Mouse (Mus musculus): ENCODE data around the gene Chia1. TPM values are rescaled to one million over a fixed set of nuclear protein-coding genes. Genes with fewer than 3 reads are reported as not detected.
"Not testable (repeated sequence)": the region's sequence is repeated elsewhere in the genome, so short reads cannot be mapped to it uniquely, and the experiment has no call there.

The Chia1 gene
- polyA plus RNA-seq (2017; shearing (Covaris generic)): not detected

GRCm38 (mm10) chr3:106112929-106113328 is at the start of gene Chia1:
Chia1 (plus strand) TSS chr3:106113229.
- ATAC-seq: no peak

- ATAC-seq: not testable (repeated sequence)
Measured at GRCm38 (mm10) chr3:106067707-106068106, 45.3 kb upstream of the Chia1 start.

- ATAC-seq: no peak
Measured at GRCm38 (mm10) chr3:106070994-106071393, 42.0 kb upstream of the Chia1 start.

- no peak for ATAC-seq
Measured at GRCm38 (mm10) chr3:106074824-106075223, 38.2 kb upstream of the Chia1 start.

- ATAC-seq: no peak
Measured at GRCm38 (mm10) chr3:106126999-106127398, 14.0 kb downstream of the Chia1 start.

GRCm38 (mm10) chr3:106128807-106129493 is 15.9 kb downstream of the Chia1 start:
- no peak for ATAC-seq

- no peak for ATAC-seq
Measured at GRCm38 (mm10) chr3:106131690-106132089, 18.7 kb downstream of the Chia1 start.

GRCm38 (mm10) chr3:106144081-106144480 is 31.1 kb downstream of the Chia1 start:
- ATAC-seq: no peak

- ATAC-seq: no peak
Measured at GRCm38 (mm10) chr3:106154413-106154812, 41.4 kb downstream of the Chia1 start.

- no peak for ATAC-seq
Measured at GRCm38 (mm10) chr3:106167464-106167863, 54.4 kb downstream of the Chia1 start, which contains the start of gene Chil3. Chil3 (minus strand) TSS chr3:106167564.

- ATAC-seq: no peak
Measured at GRCm38 (mm10) chr3:106170522-106171053, 57.6 kb downstream of the Chia1 start.

GRCm38 (mm10) chr3:106171135-106171731 is 58.2 kb downstream of the Chia1 start:
- no peak for ATAC-seq

- not testable (repeated sequence) for ATAC-seq
Measured at GRCm38 (mm10) chr3:106172506-106172905, 59.5 kb downstream of the Chia1 start.

- ATAC-seq: not testable (repeated sequence)
Measured at GRCm38 (mm10) chr3:106174971-106175370, 61.9 kb downstream of the Chia1 start.

- no peak for ATAC-seq
Measured at GRCm38 (mm10) chr3:106177509-106178189, 64.6 kb downstream of the Chia1 start.

Other genes starting within 250 kb of the Chia1 start
- gene Adora3, start 242.4 kb upstream of the Chia1 start, polyA plus RNA-seq (2017; shearing (Covaris generic)): not detected
- not detected for gene Tmigd3, start 242.3 kb upstream of the Chia1 start, polyA plus RNA-seq (2017; shearing (Covaris generic))
- gene I830077J02Rik, start 180.6 kb upstream of the Chia1 start, polyA plus RNA-seq (2017; shearing (Covaris generic)): under 1 TPM; 0.51 to 0.61 TPM
- 10 to 100 TPM; 67.3 to 77.9 TPM for gene Wdr77, start 153.9 kb upstream of the Chia1 start, polyA plus RNA-seq (2017; shearing (Covaris generic))
- 100 to 1,000 TPM; 327 to 367 TPM for gene Atp5f1, start 153.1 kb upstream of the Chia1 start, polyA plus RNA-seq (2017; shearing (Covaris generic))
- gene Ovgp1, start 139.5 kb upstream of the Chia1 start, polyA plus RNA-seq (2017; shearing (Covaris generic)): 1 to 10 TPM; 5.6 to 7.3 TPM
- gene Pifo, start 98.6 kb upstream of the Chia1 start, polyA plus RNA-seq (2017; shearing (Covaris generic)): 1 to 10 TPM in 1 of 2 experiments, not detected in 1; 2.4 TPM
- gene Chil5, start 80.4 kb upstream of the Chia1 start, polyA plus RNA-seq (2017; shearing (Covaris generic)): 10 to 100 TPM in 1 of 2 experiments, 1 to 10 TPM in 1; 9.4 to 10.6 TPM
- gene Chil3, start 54.3 kb downstream of the Chia1 start, polyA plus RNA-seq (2017; shearing (Covaris generic)): not detected
- not detected for gene Chil4, start 106.3 kb downstream of the Chia1 start, polyA plus RNA-seq (2017; shearing (Covaris generic))